24 mouse cellular contexts compared by ENCODE assay signal in the genomic region with DNA sequence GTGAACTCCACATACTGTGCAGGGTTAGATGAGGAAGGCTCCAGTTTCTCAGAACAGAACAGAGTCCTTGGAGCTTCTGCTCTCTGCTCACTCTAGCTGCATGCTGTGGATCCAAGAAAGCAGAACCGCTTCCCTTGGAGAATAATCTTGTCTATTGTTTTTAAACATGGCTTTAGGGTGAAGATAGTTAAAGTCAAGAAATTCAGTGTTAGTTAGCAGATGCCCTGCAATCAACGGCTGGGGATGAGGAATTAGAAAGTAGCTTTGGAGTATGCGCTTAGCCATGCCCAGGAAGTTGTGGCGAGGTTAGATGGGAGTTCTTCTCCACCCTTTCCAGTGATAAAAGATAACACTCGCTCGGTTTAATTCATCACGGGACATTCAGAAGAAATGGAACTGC.
A peak's percentile ranks its signal among the peaks of the same experiment; 100 is the strongest.
DNase-seq lines count a peak whose midpoint lies in the region; ATAC-seq and TF ChIP-seq lines count a peak whose summit lies in the region.
"Had no signal": no experiment of that assay in that cellular context is flagged by ENCODE, and none has a peak within 500 bp of the region (broad histone marks: within the 10 kb centered on the region; RNA-seq: fewer than 3 reads in every experiment).

No protein-coding gene starts in this region.

- peaks cover 22 to 29% of the 10 kb centered on the region in 2 experiments for H3K4me1 ChIP-seq in MEL (ENCODE audit: control insufficient read depth in 1 of 2, insufficient read depth in 2 of 2, low read length in 2 of 2)
- H3K4me1 ChIP-seq in liver, embryonic 16.5 days (ENCODE audit: control insufficient read depth, low read depth, low read length), result peaks cover 9% of the 10 kb centered on the region
- H3K4me1 ChIP-seq in kidney, embryonic 15.5 days, result no peaks in the 10 kb centered on the region
- H3K4me1 ChIP-seq: forebrain, embryonic 10.5 days had no signal

- peak; percentile 94 to 95 for TF ChIP-seq EP300 in MEL (IDR thresholded peaks at IDR 0.05; ENCODE audit: low read depth in 1 of 2, low read length in 2 of 2)

- no peaks in the 10 kb centered on the region for H3K79me2 ChIP-seq in MEL (ENCODE audit: control insufficient read depth, insufficient read depth, low read length, poor library complexity)

- peak in 1 of 2 experiments; percentile 54; a peak in 2 of 4 replicates for TF ChIP-seq POLR2A in MEL (IDR thresholded peaks at IDR 0.05; ENCODE audit: control insufficient read depth in 1 of 2, insufficient read depth in 1 of 2, low read depth in 1 of 2, low read length in 2 of 2, poor library complexity in 1 of 2)

- H3K27me3 ChIP-seq in MEL (ENCODE audit: control insufficient read depth in 1 of 2, insufficient read depth in 2 of 2, low read length in 2 of 2), result no peaks in the 10 kb centered on the region
- H3K27me3 ChIP-seq in liver, embryonic 16.5 days (ENCODE audit: control insufficient read depth, insufficient read depth, low read depth, low read length), result no peaks in the 10 kb centered on the region
- H3K27me3 ChIP-seq in kidney, embryonic 15.5 days, result no peaks in the 10 kb centered on the region
- H3K27me3 ChIP-seq: neural tube, embryonic 15.5 days had no signal

- peak overlapping the region; percentile 56 for H3K9ac ChIP-seq in MEL (ENCODE audit: control insufficient read depth, low read depth, low read length, poor library complexity, severe bottlenecking)
- no peak overlapping the region; the same call in 1 of the 2 replicates for H3K9ac ChIP-seq in liver, embryonic 16.5 days (ENCODE audit: low read depth, low read length)
- H3K9ac ChIP-seq in kidney, embryonic 15.5 days, result no peak overlapping the region
- H3K9ac ChIP-seq: neural tube, embryonic 15.5 days had no signal

- 16% methylated on average over 7 of the region's 7 CpGs for WGBS in liver, embryonic 16.5 days (ENCODE audit: insufficient replicate concordance)
- WGBS in kidney, embryonic 15.5 days, result 75% methylated on average over 7 of the region's 7 CpGs

- peak; percentile 76 for ATAC-seq in liver, embryonic 16.5 days (ENCODE audit: low read depth)
- ATAC-seq in kidney, embryonic 15.5 days (replicated peaks; ENCODE audit: low FRiP score), result no peak
- ATAC-seq in cerebellum, adult (ENCODE audit: insufficient number of reproducible peaks, low FRiP score, low TSS enrichment), result no peak
- ATAC-seq: forebrain, embryonic 16.5 days; hindbrain, postnatal 0 days; intestine, embryonic 16.5 days had no signal

- no peak for TF ChIP-seq CTCF in MEL (IDR thresholded peaks at IDR 0.05 in 2 of 3, conservative IDR thresholded peaks at IDR 0.05 in 1 of 3; ENCODE audit: control insufficient read depth in 1 of 3, insufficient read depth in 1 of 3, low read depth in 2 of 3, low read length in 3 of 3, poor library complexity in 1 of 3, severe bottlenecking in 1 of 3)

- H3K9me3 ChIP-seq in MEL (replicated peaks; ENCODE audit: insufficient read depth, low read length), result no peaks in the 10 kb centered on the region
- H3K9me3 ChIP-seq in liver, embryonic 16.5 days (replicated peaks; ENCODE audit: control insufficient read depth, low read length), result no peaks in the 10 kb centered on the region
- H3K9me3 ChIP-seq in kidney, embryonic 15.5 days (replicated peaks), result no peaks in the 10 kb centered on the region
- H3K9me3 ChIP-seq: forebrain, embryonic 10.5 days; neural tube, embryonic 15.5 days had no signal

- TF ChIP-seq RAD21 in MEL (IDR thresholded peaks at IDR 0.05; ENCODE audit: low read depth, low read length), result no peak; the same call in 1 of the 2 replicates

- peak overlapping the region; percentile 87 for H3K27ac ChIP-seq in MEL (ENCODE audit: control insufficient read depth, low read depth, low read length)
- H3K27ac ChIP-seq in liver, embryonic 16.5 days (ENCODE audit: low read length), result peak overlapping the region; percentile 15; the same call in 1 of the 2 replicates
- no peak overlapping the region for H3K27ac ChIP-seq in kidney, embryonic 15.5 days
- H3K27ac ChIP-seq: forebrain, embryonic 10.5 days; hindbrain, postnatal 0 days; neural tube, embryonic 15.5 days had no signal

- DNase-seq in MEL (ENCODE audit: low read depth, low spot score), result peak; percentile 80
- peak; percentile 45 for DNase-seq in c-Kit-positive CD71-positive TER-119-positive erythroid progenitor cells, embryonic 14.5 days (ENCODE audit: low spot score)
- peak; percentile 59 for DNase-seq in liver
- DNase-seq in retina, postnatal 1 day, result no peak
- no peak for DNase-seq in frontal cortex, postnatal 36 days (ENCODE audit: low spot score in 2 of 2)
- DNase-seq: adrenal gland, postnatal 14 days; cerebellum, adult 11-12 months; cerebellum, postnatal 14 days; heart, postnatal 4 days; kidney, adult 9 months; kidney, postnatal 25 days; layer of hippocampus, postnatal 36 days; lung, adult 18-20 months; lung, postnatal 10 days; thymus, adult 18-20 months; thymus, postnatal 4 days had no signal

- H3K4me2 ChIP-seq in liver, embryonic 16.5 days (ENCODE audit: low read depth, low read length), result peak overlapping the region; percentile 55
- H3K4me2 ChIP-seq in kidney, embryonic 15.5 days, result no peak overlapping the region
- H3K4me2 ChIP-seq: neural tube, embryonic 15.5 days had no signal

- peaks cover 0 to 41% of the 10 kb centered on the region in 2 experiments; a peak in 2 of 4 replicates for H3K36me3 ChIP-seq in MEL (ENCODE audit: control insufficient read depth in 1 of 2, insufficient read depth in 2 of 2, low read length in 2 of 2)
- no peaks in the 10 kb centered on the region for H3K36me3 ChIP-seq in liver, embryonic 16.5 days (ENCODE audit: control insufficient read depth, insufficient read depth)
- H3K36me3 ChIP-seq in kidney, embryonic 15.5 days, result no peaks in the 10 kb centered on the region
- H3K36me3 ChIP-seq: forebrain, embryonic 10.5 days; neural tube, embryonic 15.5 days had no signal

- peak overlapping the region; percentile 48 to 51 for H3K4me3 ChIP-seq in MEL (ENCODE audit: control insufficient read depth in 1 of 2, insufficient read depth in 1 of 2, low read depth in 2 of 2, low read length in 2 of 2)
- no peak overlapping the region for H3K4me3 ChIP-seq in liver, embryonic 16.5 days (ENCODE audit: low read depth, low read length)
- H3K4me3 ChIP-seq in kidney, embryonic 15.5 days (replicated peaks), result no peak overlapping the region
- H3K4me3 ChIP-seq: forebrain, embryonic 10.5 days; neural tube, embryonic 15.5 days had no signal

TF ChIP-seq in MEL, 35 proteins besides CTCF, POLR2A, EP300 and RAD21 (continues in another document):
- TF ChIP-seq ZKSCAN1 (IDR thresholded peaks at IDR 0.05; ENCODE audit: low read depth, low read length) (no peak), POLR2AphosphoS2 (IDR thresholded peaks at IDR 0.05; ENCODE audit: low read length) (0 out of 2 replicates have a peak, but pooled peaks have one; percentile 46), KAT2A (conservative IDR thresholded peaks at IDR 0.05; ENCODE audit: low read depth, low read length) (no peak), MAFK (IDR thresholded peaks at IDR 0.05; ENCODE audit: borderline replicate concordance, low read depth, low read length) (0 out of 2 replicates have a peak, but pooled peaks have one; percentile 6), ZMIZ1 (IDR thresholded peaks at IDR 0.05; ENCODE audit: low read depth, low read length) (0 out of 2 replicates have a peak, but pooled peaks have one; percentile 29), POLR2AphosphoS5 (IDR thresholded peaks at IDR 0.05; ENCODE audit: borderline replicate concordance, low read depth, low read length) (no peak), SMC3 (IDR thresholded peaks at IDR 0.05; ENCODE audit: low read depth, low read length) (no peak), NELFE (IDR thresholded peaks at IDR 0.05; ENCODE audit: low read depth, low read length) (peak; percentile 19; the same call in 1 of the 2 replicates), ZC3H11A (IDR thresholded peaks at IDR 0.05; ENCODE audit: low read depth, low read length) (peak; percentile 21; the same call in 1 of the 2 replicates), CHD2 (IDR thresholded peaks at IDR 0.05; ENCODE audit: low read length) (no peak), TBP (IDR thresholded peaks at IDR 0.05; ENCODE audit: low read depth, low read length) (0 out of 2 replicates have a peak, but pooled peaks have one; percentile 32), CHD1 (IDR thresholded peaks at IDR 0.05; ENCODE audit: low read depth, low read length) (0 out of 2 replicates have a peak, but pooled peaks have one; percentile 51), USF1 (IDR thresholded peaks at IDR 0.05; ENCODE audit: low read depth, low read length) (no peak), SIN3A (IDR thresholded peaks at IDR 0.05; ENCODE audit: low read length) (peak; percentile 79), UBTF (IDR thresholded peaks at IDR 0.05; ENCODE audit: borderline replicate concordance, insufficient read depth, low read depth, low read length) (no peak), JUND (IDR thresholded peaks at IDR 0.05; ENCODE audit: low read depth, low read length) (0 out of 2 replicates have a peak, but pooled peaks have one; percentile 66), MYC (IDR thresholded peaks at IDR 0.05; ENCODE audit: low read depth, low read length) (peak; percentile 64; the same call in 1 of the 2 replicates), MYB (IDR thresholded peaks at IDR 0.05; ENCODE audit: low read depth, low read length) (peak; percentile 52; the same call in 1 of the 2 replicates), TAL1 (IDR thresholded peaks at IDR 0.05; ENCODE audit: low read length) (peak; percentile 61), ELF1 (IDR thresholded peaks at IDR 0.05; ENCODE audit: low read depth, low read length) (peak; percentile 64; the same call in 1 of the 2 replicates), MAZ (IDR thresholded peaks at IDR 0.05; ENCODE audit: low read depth, low read length) (no peak), NRF1 (IDR thresholded peaks at IDR 0.05; ENCODE audit: insufficient read depth, low read depth, low read length, poor library complexity, severe bottlenecking) (peak; percentile 53; the same call in 1 of the 2 replicates), USF2 (IDR thresholded peaks at IDR 0.05; ENCODE audit: borderline replicate concordance in 1 of 2, insufficient read depth in 1 of 2, low read depth in 1 of 2, low read length in 2 of 2) (no peak), MXI1 (IDR thresholded peaks at IDR 0.05; ENCODE audit: low read depth, low read length) (0 out of 2 replicates have a peak, but pooled peaks have one; percentile 42), ETS1 (IDR thresholded peaks at IDR 0.05; ENCODE audit: low read depth, low read length) (peak; percentile 76), ZNF384 (IDR thresholded peaks at IDR 0.05; ENCODE audit: low read depth, low read length) (peak; percentile 34; the same call in 1 of the 2 replicates), BHLHE40 (IDR thresholded peaks at IDR 0.05; ENCODE audit: borderline replicate concordance, low read depth, low read length) (peak; percentile 94), MAX (IDR thresholded peaks at IDR 0.05; ENCODE audit: low read length) (no peak; the same call in 1 of the 2 replicates), TCF12 (IDR thresholded peaks at IDR 0.05; ENCODE audit: low read depth, low read length) (peak; percentile 80), GATA1 (IDR thresholded peaks at IDR 0.05; ENCODE audit: low read depth, low read length) (peak; percentile 95)

Comparison
In these comparisons a context has a peak if more than half of its experiments do, and no peak if none do; other contexts are left out.
1. DNase-seq: peak in MEL (single experiment), c-Kit-positive CD71-positive TER-119-positive erythroid progenitor cells, embryonic 14.5 days (single experiment) and liver (single experiment); none in retina, postnatal 1 day (single experiment) and frontal cortex, postnatal 36 days (0 of 2).
2. H3K4me3 ChIP-seq: peak in MEL (2 of 2); none in liver, embryonic 16.5 days (single experiment) and kidney, embryonic 15.5 days (single experiment).